Mouse (Mus musculus): Measurements from ENCODE around the gene Rnf38. TPM values are rescaled to one million over a fixed set of nuclear protein-coding genes. Genes with fewer than 3 reads are reported as not detected.

Gene Rnf38
- polyA plus RNA-seq, 1 experiment from 2014 or later: 22.1 TPM

- no peaks in the 10 kb centered on the region for H3K9me3 ChIP-seq (ENCODE audit: control insufficient read depth, low read length)
- peak; percentile 15; the same call in 1 of the 2 replicates for ATAC-seq (ENCODE audit: low read depth)
- no peaks in the 10 kb centered on the region for H3K36me3 ChIP-seq (ENCODE audit: control insufficient read depth, insufficient read depth, low read length)
- H3K27me3 ChIP-seq (ENCODE audit: control insufficient read depth, insufficient read depth, low read depth, low read length): no peaks in the 10 kb centered on the region
- WGBS: 4% methylated on average over 6 of the region's 6 CpGs
- peak overlapping the region; percentile 44 for H3K4me2 ChIP-seq (ENCODE audit: low read depth, low read length)
- no peak overlapping the region for H3K4me3 ChIP-seq (ENCODE audit: low read length)
- H3K4me1 ChIP-seq (replicated peaks; ENCODE audit: control insufficient read depth, insufficient read depth, low read length): peaks cover 8% of the 10 kb centered on the region; the same call in 1 of the 2 replicates
- H3K27ac ChIP-seq (ENCODE audit: low read length): 0 out of 2 replicates have a peak overlapping the region, but pooled peaks have one; percentile 27
- H3K9ac ChIP-seq (ENCODE audit: low read length): no peak overlapping the region
Observed at GRCm38 (mm10) chr4:44253191-44253590, 19.6 kb upstream of the Rnf38 start.

GRCm38 (mm10) chr4:44251966-44252916, 18.7 kb upstream of the Rnf38 start:
- WGBS: 6% methylated on average over 13 of the region's 13 CpGs
- no peaks in the 10 kb centered on the region for H3K9me3 ChIP-seq (ENCODE audit: control insufficient read depth, low read length)
- ATAC-seq (ENCODE audit: low read depth): peak; percentile 69
- peak overlapping the region; percentile 44 for H3K4me2 ChIP-seq (ENCODE audit: low read depth, low read length)
- H3K27me3 ChIP-seq (ENCODE audit: control insufficient read depth, insufficient read depth, low read depth, low read length): no peaks in the 10 kb centered on the region
- H3K4me1 ChIP-seq (replicated peaks; ENCODE audit: control insufficient read depth, insufficient read depth, low read length): peaks cover 13% of the 10 kb centered on the region
- no peak overlapping the region for H3K4me3 ChIP-seq (ENCODE audit: low read length)
- H3K9ac ChIP-seq (ENCODE audit: low read length): no peak overlapping the region
- H3K36me3 ChIP-seq (ENCODE audit: control insufficient read depth, insufficient read depth, low read length): no peaks in the 10 kb centered on the region
- peak overlapping the region; percentile 12; the same call in 1 of the 2 replicates for H3K27ac ChIP-seq (ENCODE audit: low read length)

- no peaks in the 10 kb centered on the region for H3K9me3 ChIP-seq (ENCODE audit: control insufficient read depth, low read length)
- 64% methylated on average over 5 of the region's 5 CpGs for WGBS
- no peak overlapping the region for H3K9ac ChIP-seq (ENCODE audit: low read length)
- H3K4me3 ChIP-seq (ENCODE audit: low read length): no peak overlapping the region
- ATAC-seq (ENCODE audit: low read depth): no peak
- H3K27ac ChIP-seq (ENCODE audit: low read length): no peak overlapping the region
- peaks cover 13% of the 10 kb centered on the region for H3K4me1 ChIP-seq (replicated peaks; ENCODE audit: control insufficient read depth, insufficient read depth, low read length)
- no peaks in the 10 kb centered on the region for H3K36me3 ChIP-seq (ENCODE audit: control insufficient read depth, insufficient read depth, low read length)
- H3K27me3 ChIP-seq (ENCODE audit: control insufficient read depth, insufficient read depth, low read depth, low read length): no peaks in the 10 kb centered on the region
- no peak overlapping the region for H3K4me2 ChIP-seq (ENCODE audit: low read depth, low read length)
Observed at GRCm38 (mm10) chr4:44251521-44251920, 17.9 kb upstream of the Rnf38 start.

GRCm38 (mm10) chr4:44249705-44250104, 16.1 kb upstream of the Rnf38 start:
- Histone ChIP-seq H3K4me1 (replicated peaks; ENCODE audit: control insufficient read depth, insufficient read depth, low read length) (peaks cover 13% of the 10 kb centered on the region), H3K4me3 (ENCODE audit: low read length) (peak overlapping the region; percentile 12; the same call in 1 of the 2 replicates), H3K27ac (ENCODE audit: low read length) (no peak overlapping the region), H3K9ac (ENCODE audit: low read length) (no peak overlapping the region), H3K27me3 (ENCODE audit: control insufficient read depth, insufficient read depth, low read depth, low read length) (no peaks in the 10 kb centered on the region), H3K4me2 (ENCODE audit: low read depth, low read length) (peak overlapping the region; percentile 35), H3K36me3 (ENCODE audit: control insufficient read depth, insufficient read depth, low read length) (no peaks in the 10 kb centered on the region), H3K9me3 (ENCODE audit: control insufficient read depth, low read length) (no peaks in the 10 kb centered on the region)
- 3% methylated on average over 9 of the region's 10 CpGs for WGBS
- ATAC-seq (ENCODE audit: low read depth): peak; percentile 47

GRCm38 (mm10) chr4:44247051-44247939, 13.7 kb upstream of the Rnf38 start:
- no peak overlapping the region; the same call in 1 of the 2 replicates for H3K4me2 ChIP-seq (ENCODE audit: low read depth, low read length)
- ATAC-seq (ENCODE audit: low read depth): peak; percentile 30; the same call in 1 of the 2 replicates

GRCm38 (mm10) chr4:44246285-44246684, 12.7 kb upstream of the Rnf38 start:
- no peak overlapping the region for H3K4me3 ChIP-seq (ENCODE audit: low read length)
- H3K4me2 ChIP-seq (ENCODE audit: low read depth, low read length): no peak overlapping the region
- 89% methylated on average over 4 of the region's 4 CpGs for WGBS
- H3K27me3 ChIP-seq (ENCODE audit: control insufficient read depth, insufficient read depth, low read depth, low read length): no peaks in the 10 kb centered on the region
- H3K36me3 ChIP-seq (ENCODE audit: control insufficient read depth, insufficient read depth, low read length): no peaks in the 10 kb centered on the region
- peaks cover 11% of the 10 kb centered on the region for H3K4me1 ChIP-seq (replicated peaks; ENCODE audit: control insufficient read depth, insufficient read depth, low read length)
- no peak overlapping the region for H3K9ac ChIP-seq (ENCODE audit: low read length)
- no peak for ATAC-seq (ENCODE audit: low read depth)
- H3K9me3 ChIP-seq (ENCODE audit: control insufficient read depth, low read length): no peaks in the 10 kb centered on the region
- H3K27ac ChIP-seq (ENCODE audit: low read length): no peak overlapping the region

More at GRCm38 (mm10) chr4:44247051-44247939, 13.7 kb upstream of the Rnf38 start:
- Histone ChIP-seq H3K9me3 (ENCODE audit: control insufficient read depth, low read length) (no peaks in the 10 kb centered on the region), H3K36me3 (ENCODE audit: control insufficient read depth, insufficient read depth, low read length) (no peaks in the 10 kb centered on the region), H3K9ac (ENCODE audit: low read length) (no peak overlapping the region), H3K4me3 (ENCODE audit: low read length) (no peak overlapping the region), H3K27ac (ENCODE audit: low read length) (no peak overlapping the region), H3K27me3 (ENCODE audit: control insufficient read depth, insufficient read depth, low read depth, low read length) (no peaks in the 10 kb centered on the region), H3K4me1 (replicated peaks; ENCODE audit: control insufficient read depth, insufficient read depth, low read length) (peaks cover 11% of the 10 kb centered on the region)
- 10% methylated on average over 18 of the region's 18 CpGs for WGBS

GRCm38 (mm10) chr4:44241638-44242037, 8.0 kb upstream of the Rnf38 start:
- Histone ChIP-seq H3K27ac (ENCODE audit: low read length) (no peak overlapping the region), H3K4me1 (replicated peaks; ENCODE audit: control insufficient read depth, insufficient read depth, low read length) (no peaks in the 10 kb centered on the region), H3K27me3 (ENCODE audit: control insufficient read depth, insufficient read depth, low read depth, low read length) (no peaks in the 10 kb centered on the region), H3K9ac (ENCODE audit: low read length) (no peak overlapping the region), H3K4me3 (ENCODE audit: low read length) (no peak overlapping the region), H3K9me3 (ENCODE audit: control insufficient read depth, low read length) (no peaks in the 10 kb centered on the region), H3K4me2 (ENCODE audit: low read depth, low read length) (no peak overlapping the region), H3K36me3 (ENCODE audit: control insufficient read depth, insufficient read depth, low read length) (no peaks in the 10 kb centered on the region)
- ATAC-seq (ENCODE audit: low read depth): no peak
- 59% methylated on average over 4 of the region's 4 CpGs for WGBS

GRCm38 (mm10) chr4:44235946-44236345, 2.4 kb upstream of the Rnf38 start:
- no peaks in the 10 kb centered on the region for H3K27me3 ChIP-seq (ENCODE audit: control insufficient read depth, insufficient read depth, low read depth, low read length)
- no peak overlapping the region for H3K4me3 ChIP-seq (ENCODE audit: low read length)
- WGBS: 82% methylated on average over 2 of the region's 2 CpGs
- no peak overlapping the region for H3K9ac ChIP-seq (ENCODE audit: low read length)
- no peaks in the 10 kb centered on the region for H3K36me3 ChIP-seq (ENCODE audit: control insufficient read depth, insufficient read depth, low read length)
- no peak for ATAC-seq (ENCODE audit: low read depth)
- no peak overlapping the region for H3K4me2 ChIP-seq (ENCODE audit: low read depth, low read length)
- no peak overlapping the region for H3K27ac ChIP-seq (ENCODE audit: low read length)
- no peaks in the 10 kb centered on the region for H3K9me3 ChIP-seq (ENCODE audit: control insufficient read depth, low read length)
- H3K4me1 ChIP-seq (replicated peaks; ENCODE audit: control insufficient read depth, insufficient read depth, low read length): peaks cover 17% of the 10 kb centered on the region
